Mouse (Mus musculus) midbrain, embryonic 14.5 days (tissue): ENCODE data around the gene Pard3b. TPM values are rescaled to one million over a fixed set of nuclear protein-coding genes. Genes with fewer than 3 reads are reported as not detected.

Source experiments
- ATAC-seq: fragments of 200-750 bp; cut with Nextera tagmentation; 2 replicates; pipeline ENCODE4 v1.8.0; 2017; ENCODE audit warnings: moderate number of reproducible peaks, moderate library complexity; ENCODE audit not compliant: low FRiP score, low TSS enrichment
- DNase-seq: peaks from one replicate; pipeline ENCODE4 v3.0.0-alpha.2; 2015
- H3K27ac ChIP-seq: fragments of 300-500 bp; sonication (generic); replicated peaks from 2 replicates; pipeline ENCODE4 v1.5.1; 2014; ENCODE audit warnings: mild to moderate bottlenecking, low read depth, low read length, moderate library complexity
- H3K27me3 ChIP-seq: fragments of 300-500 bp; sonication (generic); 2 replicates; pipeline ENCODE4 v1.6.1; 2014; ENCODE audit warnings: low read length, control low read depth, mixed read lengths; ENCODE audit not compliant: control insufficient read depth, insufficient read depth
- H3K36me3 ChIP-seq: fragments of 300-500 bp; sonication (generic); 2 replicates; pipeline ENCODE4 v1.6.1; 2014; ENCODE audit warnings: low read length, control low read depth; ENCODE audit not compliant: control insufficient read depth, insufficient read depth
- H3K4me1 ChIP-seq: fragments of 300-500 bp; sonication (generic); 2 replicates; pipeline ENCODE4 v1.6.1; 2014; ENCODE audit warnings: mild to moderate bottlenecking, antibody characterized with exemption, low read length, control low read depth; ENCODE audit not compliant: control insufficient read depth, insufficient read depth
- H3K4me2 ChIP-seq: fragments of 300-500 bp; sonication (generic); 2 replicates; pipeline ENCODE4 v1.6.1; 2014; ENCODE audit warnings: mild to moderate bottlenecking, low read length, moderate library complexity
- H3K4me3 ChIP-seq: fragments of 300-500 bp; sonication (generic); replicated peaks from 2 replicates; pipeline ENCODE4 v1.5.1; 2014; ENCODE audit warnings: low read depth, low read length
- H3K9ac ChIP-seq: fragments of 300-500 bp; sonication (generic); replicated peaks from 2 replicates; pipeline ENCODE4 v1.6.1; 2014; ENCODE audit warnings: mild to moderate bottlenecking, low read length, moderate library complexity
- H3K9me3 ChIP-seq: fragments of 300-500 bp; sonication (generic); 2 replicates; pipeline ENCODE4 v1.6.1; 2016; ENCODE audit warnings: low read length, control low read depth, mixed read lengths; ENCODE audit not compliant: control insufficient read depth
- WGBS: fragments of 180-500 bp; shearing (Covaris S2); extraction: QIAGEN DNeasy Blood & Tissue Kit; methylation state at CpG from one replicate; pipeline ENCODE4 v1.1.7; 2014; 5-methylcytosine and 5-hydroxymethylcytosine counted together
- polyA plus RNA-seq: library from polyadenylated mRNA; unstranded; fragments of >200 nt; fragmentation: Nextera tagmentation; extraction: Ambion mirVana; gene quantifications from 2 replicates; pipeline ENCODE4 v1.2.1, GENCODE M21; 2014

Pard3b gene
- polyA plus RNA-seq, 1 experiment from 2014 or later: 7.8 TPM

- Histone ChIP-seq H3K4me3 (no peak overlapping the region), H3K36me3 (no peaks in the 10 kb centered on the region), H3K4me1 (no peaks in the 10 kb centered on the region), H3K9me3 (no peaks in the 10 kb centered on the region), H3K27me3 (no peaks in the 10 kb centered on the region), H3K9ac (no peak overlapping the region), H3K27ac (no peak overlapping the region), H3K4me2 (no peak overlapping the region)
- 79% methylated on average over 2 of the region's 2 CpGs for WGBS
- DNase-seq (no peak), ATAC-seq (no peak)
Measured at GRCm38 (mm10) chr1:62425369-62425768, 786.7 kb downstream of the Pard3b start.

GRCm38 (mm10) chr1:62428736-62429135 is 790.1 kb downstream of the Pard3b start:
- DNase-seq (no peak), ATAC-seq (no peak)
- Histone ChIP-seq H3K4me3 (no peak overlapping the region), H3K9me3 (no peaks in the 10 kb centered on the region), H3K27me3 (no peaks in the 10 kb centered on the region), H3K36me3 (no peaks in the 10 kb centered on the region), H3K27ac (no peak overlapping the region), H3K4me1 (no peaks in the 10 kb centered on the region), H3K9ac (no peak overlapping the region), H3K4me2 (no peak overlapping the region)
- 82% methylated on average over 6 of the region's 6 CpGs for WGBS

- Histone ChIP-seq H3K4me1 (no peaks in the 10 kb centered on the region), H3K4me2 (no peak overlapping the region), H3K9me3 (no peaks in the 10 kb centered on the region), H3K27me3 (no peaks in the 10 kb centered on the region), H3K4me3 (no peak overlapping the region), H3K27ac (no peak overlapping the region), H3K9ac (no peak overlapping the region), H3K36me3 (no peaks in the 10 kb centered on the region)
- DNase-seq: peak; percentile 39
- 52% methylated on average over 17 of the region's 17 CpGs for WGBS
- no peak for ATAC-seq
Measured at GRCm38 (mm10) chr1:62429333-62430182, 790.9 kb downstream of the Pard3b start.

- 78% methylated on average over 6 of the region's 6 CpGs for WGBS
- H3K36me3 ChIP-seq: no peaks in the 10 kb centered on the region
- DNase-seq (no peak), ATAC-seq (no peak)
- H3K4me1 ChIP-seq: no peaks in the 10 kb centered on the region
- H3K4me2 ChIP-seq: no peak overlapping the region
- H3K9ac ChIP-seq: no peak overlapping the region
- no peak overlapping the region for H3K4me3 ChIP-seq
- H3K27ac ChIP-seq: no peak overlapping the region
- no peaks in the 10 kb centered on the region for H3K27me3 ChIP-seq
- no peaks in the 10 kb centered on the region for H3K9me3 ChIP-seq
Measured at GRCm38 (mm10) chr1:62431054-62431453, 792.4 kb downstream of the Pard3b start.

GRCm38 (mm10) chr1:62433891-62434290 is 795.3 kb downstream of the Pard3b start:
- Histone ChIP-seq H3K4me3 (no peak overlapping the region), H3K4me2 (no peak overlapping the region), H3K4me1 (no peaks in the 10 kb centered on the region), H3K27ac (no peak overlapping the region), H3K9me3 (no peaks in the 10 kb centered on the region), H3K9ac (no peak overlapping the region), H3K27me3 (no peaks in the 10 kb centered on the region), H3K36me3 (no peaks in the 10 kb centered on the region)
- 87% methylated on average over 5 of the region's 5 CpGs for WGBS
- DNase-seq (no peak), ATAC-seq (no peak)

- no peak for ATAC-seq
- H3K9ac ChIP-seq: no peak overlapping the region
- 58% methylated on average over 9 of the region's 9 CpGs for WGBS
- H3K4me1 ChIP-seq: no peaks in the 10 kb centered on the region
- DNase-seq: peak; percentile 42
- H3K4me3 ChIP-seq: no peak overlapping the region
- no peaks in the 10 kb centered on the region for H3K27me3 ChIP-seq
- H3K9me3 ChIP-seq: no peaks in the 10 kb centered on the region
- no peak overlapping the region for H3K4me2 ChIP-seq
- H3K27ac ChIP-seq: no peak overlapping the region
- no peaks in the 10 kb centered on the region for H3K36me3 ChIP-seq
Measured at GRCm38 (mm10) chr1:62435844-62436243, 797.2 kb downstream of the Pard3b start.

GRCm38 (mm10) chr1:62436304-62436703 is 797.7 kb downstream of the Pard3b start:
- Histone ChIP-seq H3K27ac (no peak overlapping the region), H3K4me1 (no peaks in the 10 kb centered on the region), H3K36me3 (no peaks in the 10 kb centered on the region), H3K9ac (no peak overlapping the region), H3K9me3 (no peaks in the 10 kb centered on the region), H3K4me2 (no peak overlapping the region), H3K4me3 (no peak overlapping the region), H3K27me3 (no peaks in the 10 kb centered on the region)
- ATAC-seq (no peak), DNase-seq (no peak)
- 94% methylated on average over 3 of the region's 3 CpGs for WGBS

- H3K27me3 ChIP-seq: no peaks in the 10 kb centered on the region
- no peak for DNase-seq
- no peak for ATAC-seq
- H3K4me2 ChIP-seq: no peak overlapping the region
- H3K27ac ChIP-seq: no peak overlapping the region
- H3K9me3 ChIP-seq: no peaks in the 10 kb centered on the region
- 83% methylated on average over 3 of the region's 3 CpGs for WGBS
- H3K9ac ChIP-seq: no peak overlapping the region
- H3K4me1 ChIP-seq: no peaks in the 10 kb centered on the region
- H3K4me3 ChIP-seq: no peak overlapping the region
- H3K36me3 ChIP-seq: no peaks in the 10 kb centered on the region
Measured at GRCm38 (mm10) chr1:62437493-62437892, 798.9 kb downstream of the Pard3b start.

- H3K4me2 ChIP-seq: no peak overlapping the region
- WGBS: 92% methylated on average over 3 of the region's 3 CpGs
- no peak overlapping the region for H3K9ac ChIP-seq
- no peak overlapping the region for H3K27ac ChIP-seq
- DNase-seq (no peak), ATAC-seq (no peak)
- H3K4me1 ChIP-seq: no peaks in the 10 kb centered on the region
- H3K27me3 ChIP-seq: no peaks in the 10 kb centered on the region
- no peaks in the 10 kb centered on the region for H3K36me3 ChIP-seq
- H3K4me3 ChIP-seq: no peak overlapping the region
- no peaks in the 10 kb centered on the region for H3K9me3 ChIP-seq
Measured at GRCm38 (mm10) chr1:62444406-62444805, 805.8 kb downstream of the Pard3b start.
